Mouse (Mus musculus) thymus, postnatal 0 days (tissue): ENCODE data around the gene Gm20388. TPM values are rescaled to one million over a fixed set of nuclear protein-coding genes. Genes with fewer than 3 reads are reported as not detected.

Experiments used
- DNase-seq: peaks from one replicate; pipeline ENCODE4 v3.0.0-alpha.2; 2015; ENCODE audit warnings: low spot score
- polyA plus RNA-seq: library from polyadenylated mRNA; unstranded; fragments of >200 nt; fragmentation: Nextera tagmentation; extraction: Ambion mirVana; gene quantifications from 2 replicates; pipeline ENCODE4 v1.2.1, GENCODE M21; 2015

Gene Gm20388
- polyA plus RNA-seq, 1 experiment from 2014 or later = not detected

- DNase-seq = no peak
Measured at GRCm38 (mm10) chr8:121334495-121335424, 1424.1 kb downstream of the Gm20388 start.

GRCm38 (mm10) chr8:121335684-121336083, 1425.0 kb downstream of the Gm20388 start:
- DNase-seq = no peak

- no peak for DNase-seq
Measured at GRCm38 (mm10) chr8:121342931-121343330, 1432.3 kb downstream of the Gm20388 start.

GRCm38 (mm10) chr8:121344486-121344885, 1433.8 kb downstream of the Gm20388 start:
- no peak for DNase-seq

- no peak for DNase-seq
Measured at GRCm38 (mm10) chr8:121346175-121346574, 1435.5 kb downstream of the Gm20388 start.

GRCm38 (mm10) chr8:121346862-121347261, 1436.2 kb downstream of the Gm20388 start:
- no peak for DNase-seq

- DNase-seq = no peak
Measured at GRCm38 (mm10) chr8:121348998-121349397, 1438.4 kb downstream of the Gm20388 start.

- DNase-seq = no peak
Measured at GRCm38 (mm10) chr8:121350803-121351202, 1440.2 kb downstream of the Gm20388 start.

GRCm38 (mm10) chr8:121354844-121355243, 1444.2 kb downstream of the Gm20388 start:
- DNase-seq = no peak

- no peak for DNase-seq
Measured at GRCm38 (mm10) chr8:121357451-121357850, 1446.8 kb downstream of the Gm20388 start.

GRCm38 (mm10) chr8:121358609-121359008, 1448.0 kb downstream of the Gm20388 start:
- DNase-seq = no peak

GRCm38 (mm10) chr8:121359131-121359981, 1448.7 kb downstream of the Gm20388 start:
- no peak for DNase-seq

- DNase-seq = no peak
Measured at GRCm38 (mm10) chr8:121360001-121360400, 1449.4 kb downstream of the Gm20388 start.

GRCm38 (mm10) chr8:121361166-121361565, 1450.5 kb downstream of the Gm20388 start:
- DNase-seq = no peak

- DNase-seq = no peak
Measured at GRCm38 (mm10) chr8:121364646-121365045, 1454.0 kb downstream of the Gm20388 start.

- DNase-seq = no peak
Measured at GRCm38 (mm10) chr8:121365150-121365549, 1454.5 kb downstream of the Gm20388 start.

GRCm38 (mm10) chr8:121366655-121367054, 1456.0 kb downstream of the Gm20388 start:
- no peak for DNase-seq

- DNase-seq = no peak
Measured at GRCm38 (mm10) chr8:121368799-121369198, 1458.2 kb downstream of the Gm20388 start.

GRCm38 (mm10) chr8:121369378-121369777, 1458.7 kb downstream of the Gm20388 start:
- no peak for DNase-seq

- DNase-seq = no peak
Measured at GRCm38 (mm10) chr8:121371287-121371686, 1460.6 kb downstream of the Gm20388 start.

GRCm38 (mm10) chr8:121371911-121372638, 1461.4 kb downstream of the Gm20388 start:
- no peak for DNase-seq
